Mouse (Mus musculus): ENCODE data around the gene Irs1.

Irs1 gene

GRCm38 (mm10) chr1:82247221-82247951, 43.8 kb downstream of the Irs1 start:
- no peak for DNase-seq (ENCODE audit: low spot score)

DNA sequence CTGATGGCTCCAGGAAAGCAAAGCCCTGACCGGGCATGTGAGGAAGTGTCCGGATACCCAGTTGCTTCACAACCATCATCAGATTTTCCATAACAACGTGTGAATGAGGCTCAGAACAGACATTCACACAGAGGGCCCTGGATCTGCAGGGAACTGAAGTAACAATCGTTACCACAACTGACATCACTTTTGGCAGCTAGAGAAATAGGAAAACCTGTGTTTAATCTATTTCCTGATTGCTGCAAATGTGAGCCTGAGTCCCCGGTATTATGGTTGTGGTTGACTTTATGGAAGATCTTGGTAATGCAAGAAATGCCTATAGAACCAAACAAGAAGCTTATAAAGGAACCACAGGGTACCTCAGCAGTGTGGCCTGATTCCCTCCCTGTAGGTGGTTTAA, 46.2 kb downstream of the Irs1 start:
- DNase-seq (ENCODE audit: low spot score) = no peak

GRCm38 (mm10) chr1:82243260-82243825, 47.9 kb downstream of the Irs1 start:
- DNase-seq (ENCODE audit: low spot score) = no peak

GRCm38 (mm10) chr1:82239409-82240201, 51.6 kb downstream of the Irs1 start:
- no peak for DNase-seq (ENCODE audit: low spot score)

GRCm38 (mm10) chr1:82238245-82238644, 53.0 kb downstream of the Irs1 start:
- no peak for DNase-seq (ENCODE audit: low spot score)

GRCm38 (mm10) chr1:82235455-82236104, 55.6 kb downstream of the Irs1 start:
- no peak for DNase-seq (ENCODE audit: low spot score)

DNA sequence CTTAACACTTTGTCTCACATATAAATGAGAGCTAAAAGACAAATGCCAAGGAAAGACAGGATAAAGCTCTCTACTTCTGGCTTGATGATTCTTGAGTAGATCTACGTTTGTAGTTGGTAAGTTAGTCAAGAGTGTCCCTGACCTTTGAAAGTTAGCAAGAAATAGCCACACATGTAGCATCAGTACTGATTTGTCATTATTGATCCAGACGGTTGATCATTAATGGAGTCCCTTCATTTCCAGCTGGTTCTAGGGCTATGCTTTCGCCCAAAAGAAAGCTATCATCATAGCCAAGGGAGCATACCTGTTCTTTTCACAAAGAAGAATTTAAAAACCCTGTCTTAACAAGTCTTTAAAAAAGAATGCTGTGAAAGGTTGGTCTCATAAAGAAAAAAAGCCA, 56.6 kb downstream of the Irs1 start:
- DNase-seq (ENCODE audit: low spot score) = no peak

- no peak for DNase-seq (ENCODE audit: low spot score)
Measured at GRCm38 (mm10) chr1:82232812-82233211, 58.4 kb downstream of the Irs1 start, which contains the start of gene Gm9747. Gene Gm9747 (plus strand): TSS chr1:82233112.

- DNase-seq (ENCODE audit: low spot score) = no peak
Measured at GRCm38 (mm10) chr1:82228841-82229240, 62.4 kb downstream of the Irs1 start.

- no peak for DNase-seq (ENCODE audit: low spot score)
Measured at GRCm38 (mm10) chr1:82223042-82223795, 68.0 kb downstream of the Irs1 start.

DNA sequence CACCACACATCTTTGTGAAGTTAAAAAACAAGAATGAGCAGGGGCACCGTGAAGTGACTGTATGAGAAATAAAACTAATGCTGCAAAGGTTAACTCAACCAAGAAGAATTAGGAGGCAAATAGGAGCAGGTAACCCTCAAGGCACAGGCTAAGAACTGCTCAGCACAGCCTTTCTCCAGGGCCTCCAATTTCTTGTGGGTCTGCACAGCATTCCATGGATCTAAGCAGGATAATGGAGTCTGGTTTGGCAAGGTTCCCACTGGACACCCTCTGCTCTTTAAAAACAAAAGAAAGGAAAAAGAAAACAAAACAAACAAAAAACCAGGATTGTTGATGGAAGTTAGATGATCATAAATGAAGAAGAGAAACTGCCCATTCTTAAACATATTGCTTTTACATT, 69.8 kb downstream of the Irs1 start:
- DNase-seq (ENCODE audit: low spot score) = no peak

GRCm38 (mm10) chr1:82220673-82221396, 70.4 kb downstream of the Irs1 start:
- DNase-seq (ENCODE audit: low spot score) = no peak

DNA sequence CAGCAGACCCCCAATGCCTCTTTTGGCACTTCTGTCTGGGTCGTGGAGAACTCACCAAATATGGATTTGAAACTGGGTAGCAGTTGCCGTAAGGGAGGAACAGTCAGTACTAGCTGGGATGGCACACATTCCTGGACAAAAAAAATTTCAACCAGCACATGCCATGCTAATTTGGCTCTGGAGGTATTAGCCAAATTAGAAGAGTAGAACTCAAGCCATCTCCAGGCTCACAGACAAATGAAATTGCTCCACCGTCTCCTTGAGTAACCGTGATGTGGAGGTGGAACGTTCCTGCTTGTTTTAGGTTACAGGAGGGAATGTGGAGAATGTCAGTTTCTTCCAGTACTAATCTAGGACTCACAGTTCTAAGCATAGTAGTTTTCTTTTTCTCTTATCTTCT, 83.7 kb downstream of the Irs1 start:
- no peak for DNase-seq (ENCODE audit: low spot score)

- no peak for DNase-seq (ENCODE audit: low spot score)
Measured at GRCm38 (mm10) chr1:82200636-82201035, 90.6 kb downstream of the Irs1 start.

DNA sequence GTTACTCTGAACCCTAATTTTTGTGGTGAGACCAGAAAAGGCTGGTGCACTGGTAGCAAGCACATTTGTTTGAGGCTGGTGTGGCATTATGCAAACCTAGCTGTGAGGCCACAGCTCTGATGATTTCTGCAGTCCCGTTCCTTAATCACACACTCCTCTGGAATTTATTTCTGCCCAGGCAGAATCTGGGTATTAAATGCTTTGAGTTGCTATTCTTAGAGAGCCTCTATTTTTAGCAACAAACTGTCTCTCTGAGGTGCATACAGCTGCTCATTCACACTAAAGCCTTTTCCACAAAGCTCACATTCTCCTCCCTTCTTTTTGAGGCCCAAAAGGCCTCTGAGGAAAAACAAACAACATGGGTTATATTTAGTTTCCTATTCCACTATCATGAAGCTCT, 91.3 kb downstream of the Irs1 start:
- DNase-seq (ENCODE audit: low spot score) = no peak

GRCm38 (mm10) chr1:82191579-82191978, 99.6 kb downstream of the Irs1 start:
- DNase-seq (ENCODE audit: low spot score) = no peak

DNA sequence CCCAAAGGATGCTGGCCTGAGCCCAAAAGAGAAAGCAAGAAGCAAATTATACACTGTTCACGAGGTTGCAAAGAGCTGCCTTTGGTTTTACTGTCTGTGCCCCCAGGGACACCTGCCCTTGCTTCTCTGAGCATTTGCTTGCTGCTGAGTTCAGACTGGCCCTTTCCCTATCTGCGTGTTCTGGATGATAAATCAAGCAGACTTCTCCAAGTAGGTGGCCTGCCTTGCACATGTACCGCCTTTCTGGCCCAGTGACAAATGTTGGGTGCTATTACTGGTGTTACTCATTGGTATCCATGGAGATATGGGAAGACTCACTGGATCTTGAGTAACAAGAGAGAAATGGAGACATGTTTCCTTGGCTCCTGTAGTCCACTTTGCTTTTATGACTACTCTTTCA, 101.7 kb downstream of the Irs1 start:
- no peak for DNase-seq (ENCODE audit: low spot score)

DNA sequence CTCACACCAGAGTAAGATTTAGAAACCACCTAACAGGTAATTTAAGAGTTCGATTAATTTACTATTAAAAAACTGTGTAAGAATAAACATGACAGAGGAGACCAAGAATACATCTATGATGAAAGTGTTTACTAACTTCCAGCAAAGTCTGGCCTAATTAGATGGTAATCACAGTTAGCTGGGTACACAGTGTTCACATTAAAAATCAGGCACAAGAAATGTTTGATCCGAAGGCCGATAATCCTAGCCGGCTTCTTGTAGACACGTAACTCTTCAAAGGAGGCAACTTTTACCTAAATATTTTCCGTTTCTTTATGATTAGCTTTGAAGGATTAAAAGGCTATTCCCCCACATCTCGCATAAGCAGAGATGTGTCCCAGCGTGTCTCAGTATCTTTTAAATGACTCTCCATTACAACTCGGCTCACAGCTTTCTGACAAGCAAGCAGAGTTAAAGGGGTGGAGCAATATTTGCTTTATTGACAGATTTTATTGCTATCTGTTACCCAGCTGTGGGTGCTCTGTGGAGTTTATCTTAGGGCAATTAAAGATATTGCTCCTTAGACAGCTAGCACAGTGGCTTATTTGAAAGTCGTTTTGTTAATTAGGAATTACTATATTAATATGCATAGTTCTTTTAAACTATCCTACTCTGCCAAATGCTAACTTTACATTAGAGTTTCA, 102.5 kb downstream of the Irs1 start:
- DNase-seq (ENCODE audit: low spot score) = no peak

DNA sequence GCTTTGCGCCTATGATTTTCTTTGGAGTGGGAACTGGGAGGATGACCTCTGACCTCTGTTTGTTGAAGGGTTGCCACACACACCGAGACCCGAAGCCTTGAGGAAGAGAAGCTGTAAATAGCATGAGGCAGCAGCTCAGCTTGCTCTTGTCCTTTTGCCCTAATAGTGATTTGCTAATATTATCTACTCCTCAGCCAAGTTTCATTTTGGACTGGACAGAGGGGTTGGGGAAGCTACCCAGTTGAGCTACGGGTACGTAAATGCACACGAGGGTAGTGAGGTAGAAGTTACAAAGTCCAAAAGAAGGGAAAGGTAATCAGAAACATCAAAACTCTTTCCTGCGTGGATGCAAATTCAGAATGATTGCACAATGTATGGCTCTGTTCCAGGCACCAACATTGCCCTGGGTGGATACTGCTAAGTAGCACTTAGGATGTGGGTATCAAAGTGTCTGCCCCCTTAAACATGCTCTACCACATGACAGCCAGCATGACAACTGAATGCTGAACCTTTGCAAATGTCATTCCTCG, 107.2 kb downstream of the Irs1 start:
- DNase-seq (ENCODE audit: low spot score) = no peak
